Mouse (Mus musculus): ENCODE data around the gene Rprd1b. TPM values are rescaled to one million over a fixed set of nuclear protein-coding genes. Genes with fewer than 3 reads are reported as not detected.

Gene Rprd1b
- 10 to 100 TPM; 34.0 to 36.6 TPM for total RNA-seq (2021)
- long read RNA-seq, full-length matches to known transcripts: 6 of 19 reads
- long read RNA-seq, partial matches to known transcripts: 0 of 19 reads
- long read RNA-seq, other reads (novel, unspliced or antisense): 13 of 19 reads

GRCm38 (mm10) chr2:158028354-158028863 is at the start of gene Rprd1b, which contains the start of gene Tti1:
Rprd1b (plus strand) TSS chr2:158028497.
Tti1 (minus strand) TSS chr2:158028433.
- peak; percentile 95 to 97 for DNase-seq (ENCODE audit: low spot score in 2 of 2)

GRCm38 (mm10) chr2:157979241-157979640 is 49.1 kb upstream of the Rprd1b start:
- no peak for DNase-seq (ENCODE audit: low spot score in 2 of 2)

- DNase-seq (ENCODE audit: low spot score in 2 of 2): no peak
Observed at GRCm38 (mm10) chr2:157982727-157983126, 45.6 kb upstream of the Rprd1b start.

- DNase-seq (ENCODE audit: low spot score in 2 of 2): no peak
Observed at GRCm38 (mm10) chr2:157983276-157983675, 45.0 kb upstream of the Rprd1b start.

- DNase-seq (ENCODE audit: low spot score in 2 of 2): peak in 1 of 2 experiments; percentile 37
Observed at GRCm38 (mm10) chr2:157985611-157986010, 42.7 kb upstream of the Rprd1b start.

- no peak for DNase-seq (ENCODE audit: low spot score in 2 of 2)
Observed at GRCm38 (mm10) chr2:157986235-157986634, 42.1 kb upstream of the Rprd1b start.

GRCm38 (mm10) chr2:157988416-157989190 is 39.7 kb upstream of the Rprd1b start:
- DNase-seq (ENCODE audit: low spot score in 2 of 2): no peak

GRCm38 (mm10) chr2:157989946-157990345 is 38.4 kb upstream of the Rprd1b start:
- DNase-seq (ENCODE audit: low spot score in 2 of 2): no peak

GRCm38 (mm10) chr2:157991026-157991425 is 37.3 kb upstream of the Rprd1b start:
- no peak for DNase-seq (ENCODE audit: low spot score in 2 of 2)

GRCm38 (mm10) chr2:157992501-157992900 is 35.8 kb upstream of the Rprd1b start:
- DNase-seq (ENCODE audit: low spot score in 2 of 2): no peak

- no peak for DNase-seq (ENCODE audit: low spot score in 2 of 2)
Observed at GRCm38 (mm10) chr2:157998817-157999216, 29.5 kb upstream of the Rprd1b start.

- DNase-seq (ENCODE audit: low spot score in 2 of 2): no peak
Observed at GRCm38 (mm10) chr2:158004620-158005019, 23.7 kb upstream of the Rprd1b start.

- no peak for DNase-seq (ENCODE audit: low spot score in 2 of 2)
Observed at GRCm38 (mm10) chr2:158005641-158006040, 22.7 kb upstream of the Rprd1b start.

- no peak for DNase-seq (ENCODE audit: low spot score in 2 of 2)
Observed at GRCm38 (mm10) chr2:158009373-158009772, 18.9 kb upstream of the Rprd1b start.

GRCm38 (mm10) chr2:158012608-158013007 is 15.7 kb upstream of the Rprd1b start:
- no peak for DNase-seq (ENCODE audit: low spot score in 2 of 2)

GRCm38 (mm10) chr2:158017330-158017729 is 11.0 kb upstream of the Rprd1b start:
- no peak for DNase-seq (ENCODE audit: low spot score in 2 of 2)

- no peak for DNase-seq (ENCODE audit: low spot score in 2 of 2)
Observed at GRCm38 (mm10) chr2:158027855-158028353, 393 bp upstream of the Rprd1b start.

GRCm38 (mm10) chr2:158030007-158030406 is 1.7 kb downstream of the Rprd1b start:
- no peak for DNase-seq (ENCODE audit: low spot score in 2 of 2)

GRCm38 (mm10) chr2:158035813-158036212 is 7.5 kb downstream of the Rprd1b start:
- no peak for DNase-seq (ENCODE audit: low spot score in 2 of 2)

- DNase-seq (ENCODE audit: low spot score in 2 of 2): no peak
Observed at GRCm38 (mm10) chr2:158036408-158036807, 8.1 kb downstream of the Rprd1b start.

- DNase-seq (ENCODE audit: low spot score in 2 of 2): no peak
Observed at GRCm38 (mm10) chr2:158036953-158037352, 8.7 kb downstream of the Rprd1b start.

- DNase-seq (ENCODE audit: low spot score in 2 of 2): no peak
Observed at GRCm38 (mm10) chr2:158037571-158037970, 9.3 kb downstream of the Rprd1b start.
